Mouse (Mus musculus): ENCODE measurements around the gene Gcnt2.

DNA sequence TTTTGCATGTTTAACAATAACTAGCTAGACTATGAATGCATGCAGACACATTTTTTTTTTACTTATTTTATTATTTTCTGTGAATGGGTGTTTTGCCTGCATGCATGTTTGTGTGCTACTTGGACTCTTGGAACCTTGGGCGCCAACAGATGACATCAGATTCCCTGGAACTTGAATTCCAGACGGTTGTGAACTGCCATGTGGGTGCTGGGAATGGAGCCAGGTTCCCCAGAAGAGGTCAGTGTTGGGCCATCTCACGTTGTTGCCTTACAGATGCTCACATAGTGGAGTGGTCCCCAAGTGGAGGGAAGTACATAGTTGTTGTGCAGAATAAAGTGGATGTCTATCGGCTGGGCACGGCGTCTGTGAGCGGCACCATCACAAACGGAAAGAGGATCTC is 149.4 kb downstream of the Gcnt2 start:
- TF ChIP-seq TCF12 (IDR thresholded peaks at IDR 0.05; ENCODE audit: insufficient read depth, poor library complexity, severe bottlenecking): no peak
- no peak for TF ChIP-seq MAX (IDR thresholded peaks at IDR 0.05; ENCODE audit: low read depth)

All from myocyte (in vitro differentiated cells).